Mouse (Mus musculus): ENCODE results near the gene Olfr56. TPM values are rescaled to one million over a fixed set of nuclear protein-coding genes. Genes with fewer than 3 reads are reported as not detected.

The Olfr56 gene
- polyA plus RNA-seq, 1 experiment from 2014 or later, result not detected

GRCm38 (mm10) chr11:49108833-49109232 lies 130.1 kb downstream of the Olfr56 start:
- H3K9me3 ChIP-seq (replicated peaks; ENCODE audit: control insufficient read depth, low read length), result no peaks in the 10 kb centered on the region
- ATAC-seq (no peak), DNase-seq (ENCODE audit: low spot score) (peak; percentile 37)
- no peaks in the 10 kb centered on the region for H3K36me3 ChIP-seq (ENCODE audit: control insufficient read depth, insufficient read depth, low read length)
- H3K4me1 ChIP-seq (ENCODE audit: control insufficient read depth, insufficient read depth, low read length), result no peaks in the 10 kb centered on the region
- no peak overlapping the region for H3K4me2 ChIP-seq (ENCODE audit: low read length)
- H3K27ac ChIP-seq (ENCODE audit: low read depth, low read length), result no peak overlapping the region
- 33% methylated on average over 1 of the region's 1 CpGs for WGBS
- no peak overlapping the region for H3K9ac ChIP-seq (ENCODE audit: low read length)
- H3K4me3 ChIP-seq (ENCODE audit: low read depth, low read length), result no peak overlapping the region
- H3K27me3 ChIP-seq (replicated peaks; ENCODE audit: control insufficient read depth, insufficient read depth, low read length), result no peaks in the 10 kb centered on the region

DNA sequence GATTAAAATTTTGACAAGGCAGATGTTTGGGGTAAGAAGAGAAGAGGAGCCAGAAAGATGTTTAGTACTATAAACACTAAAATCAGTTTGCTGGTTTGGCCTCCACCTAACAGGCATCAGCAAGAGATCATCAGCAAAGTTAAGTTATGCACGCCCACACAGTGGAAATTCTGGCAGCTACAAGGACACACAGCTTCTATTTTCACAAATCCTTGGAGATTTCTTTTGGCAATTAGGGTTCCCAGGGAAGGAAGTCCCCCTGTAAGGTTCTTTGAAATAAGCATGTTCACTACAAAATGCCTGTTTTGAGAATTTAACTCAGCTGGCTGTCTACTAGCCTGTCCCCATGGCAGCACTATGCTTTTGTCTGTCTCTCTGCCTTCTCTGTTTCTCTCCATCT lies 132.3 kb downstream of the Olfr56 start:
- H3K9me3 ChIP-seq (replicated peaks; ENCODE audit: control insufficient read depth, low read length), result no peaks in the 10 kb centered on the region
- no peaks in the 10 kb centered on the region for H3K4me1 ChIP-seq (ENCODE audit: control insufficient read depth, insufficient read depth, low read length)
- no peaks in the 10 kb centered on the region for H3K36me3 ChIP-seq (ENCODE audit: control insufficient read depth, insufficient read depth, low read length)
- no peak overlapping the region for H3K9ac ChIP-seq (ENCODE audit: low read length)
- WGBS, result 55% methylated on average over 1 of the region's 1 CpGs
- ATAC-seq (no peak), DNase-seq (ENCODE audit: low spot score) (no peak)
- no peak overlapping the region for H3K4me2 ChIP-seq (ENCODE audit: low read length)
- no peaks in the 10 kb centered on the region for H3K27me3 ChIP-seq (replicated peaks; ENCODE audit: control insufficient read depth, insufficient read depth, low read length)
- H3K27ac ChIP-seq (ENCODE audit: low read depth, low read length), result no peak overlapping the region
- no peak overlapping the region for H3K4me3 ChIP-seq (ENCODE audit: low read depth, low read length)

DNA sequence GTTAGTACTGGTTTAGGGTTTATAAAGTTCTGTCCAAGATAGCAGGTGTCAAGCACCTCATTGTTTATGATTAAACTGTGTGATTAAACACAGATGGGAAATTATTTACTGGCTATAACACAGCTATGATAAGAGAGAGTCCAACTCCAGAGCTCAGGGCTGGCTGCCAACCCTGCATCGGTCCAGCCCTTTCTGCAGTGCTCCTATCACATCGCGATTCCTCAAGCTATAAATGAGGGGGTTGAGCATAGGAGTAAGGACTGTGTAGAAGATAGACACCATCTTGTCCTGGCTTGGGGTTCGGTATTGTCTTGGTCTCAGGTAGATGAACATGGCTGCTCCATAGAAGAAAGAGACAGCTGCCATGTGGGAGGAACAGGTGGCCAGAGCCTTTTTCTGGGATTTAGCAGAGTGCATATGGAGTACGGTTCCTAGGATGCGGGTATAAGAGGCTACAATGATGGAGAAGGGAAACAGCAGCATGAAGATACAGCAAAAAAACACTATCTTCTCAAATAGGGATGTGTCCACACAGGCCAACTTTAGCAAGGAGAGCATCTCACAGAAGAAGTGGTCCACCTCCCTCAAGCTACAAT lies 134.0 kb downstream of the Olfr56 start:
- Histone ChIP-seq H3K36me3 (ENCODE audit: control insufficient read depth, insufficient read depth, low read length) (no peaks in the 10 kb centered on the region), H3K4me2 (ENCODE audit: low read length) (no peak overlapping the region), H3K4me1 (ENCODE audit: control insufficient read depth, insufficient read depth, low read length) (no peaks in the 10 kb centered on the region), H3K9ac (ENCODE audit: low read length) (no peak overlapping the region), H3K9me3 (replicated peaks; ENCODE audit: control insufficient read depth, low read length) (no peaks in the 10 kb centered on the region), H3K27ac (ENCODE audit: low read depth, low read length) (no peak overlapping the region), H3K4me3 (ENCODE audit: low read depth, low read length) (no peak overlapping the region), H3K27me3 (replicated peaks; ENCODE audit: control insufficient read depth, insufficient read depth, low read length) (no peaks in the 10 kb centered on the region)
- ATAC-seq (no peak), DNase-seq (ENCODE audit: low spot score) (no peak)
- WGBS, result 88% methylated on average over 6 of the region's 6 CpGs

GRCm38 (mm10) chr11:49114158-49114557 lies 135.5 kb downstream of the Olfr56 start:
- Histone ChIP-seq H3K36me3 (ENCODE audit: control insufficient read depth, insufficient read depth, low read length) (no peaks in the 10 kb centered on the region), H3K27ac (ENCODE audit: low read depth, low read length) (no peak overlapping the region), H3K4me3 (ENCODE audit: low read depth, low read length) (no peak overlapping the region), H3K9me3 (replicated peaks; ENCODE audit: control insufficient read depth, low read length) (no peaks in the 10 kb centered on the region), H3K9ac (ENCODE audit: low read length) (no peak overlapping the region), H3K4me1 (ENCODE audit: control insufficient read depth, insufficient read depth, low read length) (no peaks in the 10 kb centered on the region), H3K4me2 (ENCODE audit: low read length) (no peak overlapping the region), H3K27me3 (replicated peaks; ENCODE audit: control insufficient read depth, insufficient read depth, low read length) (no peaks in the 10 kb centered on the region)
- DNase-seq (ENCODE audit: low spot score) (no peak), ATAC-seq (no peak)
- 78% methylated on average over 2 of the region's 2 CpGs for WGBS

- Histone ChIP-seq H3K36me3 (ENCODE audit: control insufficient read depth, insufficient read depth, low read length) (no peaks in the 10 kb centered on the region), H3K27ac (ENCODE audit: low read depth, low read length) (no peak within 1 kb of the TSS), H3K27me3 (replicated peaks; ENCODE audit: control insufficient read depth, insufficient read depth, low read length) (no peaks in the 10 kb centered on the region), H3K4me3 (ENCODE audit: low read depth, low read length) (no peak within 1 kb of the TSS), H3K9ac (ENCODE audit: low read length) (no peak within 1 kb of the TSS), H3K4me2 (ENCODE audit: low read length) (no peak within 1 kb of the TSS), H3K9me3 (replicated peaks; ENCODE audit: control insufficient read depth, low read length) (no peaks in the 10 kb centered on the region), H3K4me1 (ENCODE audit: control insufficient read depth, insufficient read depth, low read length) (no peaks in the 10 kb centered on the region)
- DNase-seq (ENCODE audit: low spot score), result no peak
- ATAC-seq, result no peak
Observed at GRCm38 (mm10) chr11:49114774-49115173, 136.1 kb downstream of the Olfr56 start, which contains the start of gene Olfr1396. Gene Olfr1396, minus strand, starts transcription at chr11:49114874.

GRCm38 (mm10) chr11:49119635-49120034 lies 140.9 kb downstream of the Olfr56 start:
- WGBS, result 89% methylated on average over 3 of the region's 3 CpGs
- ATAC-seq (no peak), DNase-seq (ENCODE audit: low spot score) (no peak)
- Histone ChIP-seq H3K27ac (ENCODE audit: low read depth, low read length) (no peak overlapping the region), H3K36me3 (ENCODE audit: control insufficient read depth, insufficient read depth, low read length) (no peaks in the 10 kb centered on the region), H3K4me2 (ENCODE audit: low read length) (no peak overlapping the region), H3K4me3 (ENCODE audit: low read depth, low read length) (no peak overlapping the region), H3K9me3 (replicated peaks; ENCODE audit: control insufficient read depth, low read length) (no peaks in the 10 kb centered on the region), H3K4me1 (ENCODE audit: control insufficient read depth, insufficient read depth, low read length) (no peaks in the 10 kb centered on the region), H3K27me3 (replicated peaks; ENCODE audit: control insufficient read depth, insufficient read depth, low read length) (no peaks in the 10 kb centered on the region), H3K9ac (ENCODE audit: low read length) (no peak overlapping the region)

DNA sequence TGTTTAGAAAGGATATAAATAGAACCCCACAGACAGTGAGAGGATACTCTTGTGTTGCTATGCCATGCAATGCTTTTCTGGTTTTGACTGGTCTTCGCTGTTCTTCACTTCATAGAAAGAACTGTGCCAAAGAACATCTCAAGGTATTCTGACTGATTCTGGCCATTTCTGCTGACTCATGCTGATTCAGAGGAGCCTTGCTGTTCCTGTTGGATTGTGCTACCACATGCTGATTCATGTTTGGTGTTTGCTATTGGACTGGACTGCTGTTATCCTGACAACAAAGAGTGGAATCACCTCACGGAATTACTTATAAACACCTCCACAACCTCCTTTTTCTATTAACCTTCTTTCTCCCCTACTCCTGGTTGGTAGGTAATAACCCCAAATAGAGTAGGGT lies 145.5 kb downstream of the Olfr56 start:
- Histone ChIP-seq H3K9me3 (replicated peaks; ENCODE audit: control insufficient read depth, low read length) (no peaks in the 10 kb centered on the region), H3K4me1 (ENCODE audit: control insufficient read depth, insufficient read depth, low read length) (no peaks in the 10 kb centered on the region), H3K27ac (ENCODE audit: low read depth, low read length) (no peak overlapping the region), H3K36me3 (ENCODE audit: control insufficient read depth, insufficient read depth, low read length) (no peaks in the 10 kb centered on the region), H3K4me2 (ENCODE audit: low read length) (no peak overlapping the region), H3K9ac (ENCODE audit: low read length) (no peak overlapping the region), H3K4me3 (ENCODE audit: low read depth, low read length) (no peak overlapping the region), H3K27me3 (replicated peaks; ENCODE audit: control insufficient read depth, insufficient read depth, low read length) (no peaks in the 10 kb centered on the region)
- DNase-seq (ENCODE audit: low spot score) (no peak), ATAC-seq (no peak)
- 96% methylated on average over 2 of the region's 2 CpGs for WGBS

GRCm38 (mm10) chr11:49141974-49142373 lies 163.3 kb downstream of the Olfr56 start, which contains the start of gene Olfr1395:
Gene Olfr1395, plus strand, starts transcription at chr11:49142274.
- DNase-seq (ENCODE audit: low spot score) (no peak), ATAC-seq (no peak)
- Histone ChIP-seq H3K4me1 (ENCODE audit: control insufficient read depth, insufficient read depth, low read length) (no peaks in the 10 kb centered on the region), H3K27ac (ENCODE audit: low read depth, low read length) (no peak within 1 kb of the TSS), H3K9me3 (replicated peaks; ENCODE audit: control insufficient read depth, low read length) (no peaks in the 10 kb centered on the region), H3K4me2 (ENCODE audit: low read length) (no peak within 1 kb of the TSS), H3K27me3 (replicated peaks; ENCODE audit: control insufficient read depth, insufficient read depth, low read length) (no peaks in the 10 kb centered on the region), H3K4me3 (ENCODE audit: low read depth, low read length) (no peak within 1 kb of the TSS), H3K9ac (ENCODE audit: low read length) (no peak within 1 kb of the TSS), H3K36me3 (ENCODE audit: control insufficient read depth, insufficient read depth, low read length) (no peaks in the 10 kb centered on the region)
- WGBS, result 96% methylated on average over 6 of the region's 6 CpGs

DNA sequence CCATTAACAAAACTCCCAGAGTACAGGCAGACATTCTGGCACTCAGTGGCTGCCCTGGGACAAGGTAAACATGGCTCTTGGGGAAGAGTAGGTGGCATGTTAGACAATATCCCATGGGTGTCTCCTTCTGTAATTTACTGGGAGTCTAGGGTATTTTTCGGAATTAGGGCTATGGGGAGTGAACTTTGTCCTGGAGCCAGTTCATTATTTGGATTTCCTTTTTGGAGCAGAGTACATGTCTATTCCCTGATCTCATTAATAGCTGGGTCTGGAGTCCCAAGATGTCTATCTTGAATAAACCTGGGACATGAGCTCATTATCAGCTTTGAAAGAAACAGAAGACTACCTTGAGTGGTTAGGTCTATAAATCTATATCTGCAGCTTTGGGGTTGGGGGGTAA lies 175.4 kb downstream of the Olfr56 start, which contains the start of gene Olfr1394:
Olfr1394 (plus strand) TSS at position 301 of the 400 bp plus-strand sequence.
- ATAC-seq, result no peak

More for the DNA sequence above, 175.4 kb downstream of the Olfr56 start, which contains the start of gene Olfr1394:
- no peak within 1 kb of the TSS for H3K4me3 ChIP-seq (ENCODE audit: low read depth, low read length)
- no peaks in the 10 kb centered on the region for H3K27me3 ChIP-seq (replicated peaks; ENCODE audit: control insufficient read depth, insufficient read depth, low read length)
- no peaks in the 10 kb centered on the region for H3K9me3 ChIP-seq (replicated peaks; ENCODE audit: control insufficient read depth, low read length)
- 100% methylated on average over 1 of the region's 1 CpGs for WGBS
- H3K4me1 ChIP-seq (ENCODE audit: control insufficient read depth, insufficient read depth, low read length), result no peaks in the 10 kb centered on the region
- no peak for DNase-seq (ENCODE audit: low spot score)
- no peak within 1 kb of the TSS for H3K4me2 ChIP-seq (ENCODE audit: low read length)
- H3K9ac ChIP-seq (ENCODE audit: low read length), result no peak within 1 kb of the TSS
- no peak within 1 kb of the TSS for H3K27ac ChIP-seq (ENCODE audit: low read depth, low read length)
- no peaks in the 10 kb centered on the region for H3K36me3 ChIP-seq (ENCODE audit: control insufficient read depth, insufficient read depth, low read length)
